Mouse (Mus musculus) E14TG2a.4 (cell line): ENCODE measurements at regions not wholly inside any gene's neighbourhood (a gene's known extent, or its start where the extent isn't known, plus 50 kb on each side); places are given as distances from the start of the nearest gene placed in this dataset.

ENCODE experiments used
- H3K27me3 ChIP-seq: 2 replicates; pipeline ENCODE4 v1.6.1; 2014; ENCODE audit warnings: low read length, control low read depth; ENCODE audit not compliant: insufficient read depth
- H3K36me3 ChIP-seq: 2 replicates; pipeline ENCODE4 v1.6.1; 2014; ENCODE audit warnings: low read length, control low read depth; ENCODE audit not compliant: insufficient read depth
- H3K4me1 ChIP-seq: replicated peaks from 2 replicates; pipeline ENCODE4 v1.6.1; 2014; ENCODE audit warnings: low read depth, low read length, control low read depth
- H3K4me3 ChIP-seq: replicated peaks from 2 replicates; pipeline ENCODE4 v1.5.1; 2014; ENCODE audit warnings: mild to moderate bottlenecking, low read length
- H3K9me3 ChIP-seq: 2 replicates; pipeline ENCODE4 v1.6.1; 2014; ENCODE audit warnings: low read length, control low read depth
- CTCF ChIP-seq: conservative IDR thresholded peaks from 2 replicates; pipeline ENCODE4 v1.5.1; 2014; ENCODE audit warnings: low read length
- NANOG ChIP-seq: IDR thresholded peaks from 2 replicates; pipeline ENCODE4 v1.6.1; 2014; ENCODE audit warnings: borderline replicate concordance, low read length, mixed read lengths
- POU5F1 ChIP-seq: IDR thresholded peaks from 2 replicates; pipeline ENCODE4 v1.6.1; 2014; ENCODE audit warnings: low read length, borderline replicate concordance

DNA sequence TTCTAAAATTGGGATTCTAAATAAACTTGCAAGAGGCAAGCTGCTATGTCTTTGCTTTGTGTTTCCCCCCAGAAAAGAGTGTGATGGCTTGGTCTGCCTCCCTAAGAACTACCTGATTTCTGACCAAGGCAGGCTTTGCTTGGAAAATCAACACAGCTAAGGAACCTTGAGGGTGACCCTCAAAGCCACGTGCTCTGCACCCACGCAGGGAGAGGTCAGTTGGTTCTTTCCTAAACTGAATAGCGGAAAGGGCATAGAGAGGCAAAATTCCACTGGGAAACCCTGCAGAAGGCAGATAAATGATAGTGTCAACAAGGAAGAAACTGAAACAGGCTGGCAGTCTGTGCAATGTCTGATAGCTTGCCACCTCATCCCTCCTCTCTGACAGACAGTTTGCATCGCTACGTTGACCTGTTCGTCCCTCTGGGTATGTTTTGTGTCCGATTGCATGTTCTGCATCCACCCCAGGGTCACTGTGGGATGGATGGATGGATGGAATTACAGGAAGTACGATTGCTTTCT lies 63.1 kb upstream of the Cyp1b1 start:
- Histone ChIP-seq H3K36me3 (no peaks in the 10 kb centered on the region), H3K4me3 (no peak overlapping the region), H3K9me3 (peaks cover 10% of the 10 kb centered on the region), H3K4me1 (0 out of 2 replicates have a peak, but pooled peaks cover 4% of the 10 kb centered on the region), H3K27me3 (no peaks in the 10 kb centered on the region)
- TF ChIP-seq POU5F1 (no peak), CTCF (no peak), NANOG (no peak)

DNA sequence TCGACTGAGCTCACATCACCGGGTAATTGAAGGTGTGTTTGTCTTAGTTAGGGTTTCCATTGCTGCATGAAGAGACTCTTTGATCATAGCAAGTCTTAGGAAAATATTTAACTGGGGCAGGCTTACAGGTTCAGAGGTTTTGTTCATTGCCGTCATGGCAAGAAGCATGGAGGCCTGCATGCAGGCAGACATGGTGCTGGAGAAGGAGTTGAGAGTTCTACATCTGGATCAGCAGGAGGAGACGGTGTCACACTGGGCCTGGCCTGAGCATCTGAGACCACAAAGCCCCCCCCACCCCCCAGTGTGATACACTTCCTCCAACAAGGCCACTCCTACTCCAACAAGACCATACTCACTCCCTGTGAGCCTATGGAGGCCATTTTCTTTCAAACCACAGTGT lies 61.3 kb upstream of the Cyp1b1 start:
- no peak for TF ChIP-seq CTCF
- no peak for TF ChIP-seq POU5F1
- no peak for TF ChIP-seq NANOG

DNA sequence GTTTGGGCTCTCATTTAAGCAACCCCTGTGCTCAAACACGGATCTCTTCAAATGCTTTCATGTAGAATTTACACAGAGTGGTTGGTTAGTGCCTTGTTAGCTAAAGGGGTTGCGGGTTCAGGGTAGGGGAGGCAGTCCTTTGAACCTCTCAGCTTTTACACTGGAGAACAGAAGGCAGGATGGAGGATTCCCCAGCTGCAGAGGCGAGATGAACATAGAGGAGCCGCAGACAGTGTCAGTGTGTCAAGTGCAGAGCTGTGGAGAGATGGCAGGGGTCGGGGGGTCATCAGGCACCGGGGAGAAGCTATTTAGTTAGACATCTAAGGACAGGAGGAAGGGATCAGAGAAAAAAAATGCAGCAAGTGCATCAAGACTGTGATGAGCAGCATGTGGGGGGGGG lies 60.4 kb upstream of the Cyp1b1 start:
- Histone ChIP-seq H3K36me3 (no peaks in the 10 kb centered on the region), H3K4me1 (peaks cover 10% of the 10 kb centered on the region), H3K9me3 (peaks cover 4% of the 10 kb centered on the region), H3K4me3 (no peak overlapping the region), H3K27me3 (no peaks in the 10 kb centered on the region)
- no peak for TF ChIP-seq POU5F1
- TF ChIP-seq CTCF = no peak
- no peak for TF ChIP-seq NANOG

More for the DNA sequence above, 61.3 kb upstream of the Cyp1b1 start:
- H3K27me3 ChIP-seq = no peaks in the 10 kb centered on the region
- peaks cover 10% of the 10 kb centered on the region for H3K9me3 ChIP-seq
- peaks cover 10% of the 10 kb centered on the region for H3K4me1 ChIP-seq
- H3K36me3 ChIP-seq = no peaks in the 10 kb centered on the region
- no peak overlapping the region for H3K4me3 ChIP-seq

DNA sequence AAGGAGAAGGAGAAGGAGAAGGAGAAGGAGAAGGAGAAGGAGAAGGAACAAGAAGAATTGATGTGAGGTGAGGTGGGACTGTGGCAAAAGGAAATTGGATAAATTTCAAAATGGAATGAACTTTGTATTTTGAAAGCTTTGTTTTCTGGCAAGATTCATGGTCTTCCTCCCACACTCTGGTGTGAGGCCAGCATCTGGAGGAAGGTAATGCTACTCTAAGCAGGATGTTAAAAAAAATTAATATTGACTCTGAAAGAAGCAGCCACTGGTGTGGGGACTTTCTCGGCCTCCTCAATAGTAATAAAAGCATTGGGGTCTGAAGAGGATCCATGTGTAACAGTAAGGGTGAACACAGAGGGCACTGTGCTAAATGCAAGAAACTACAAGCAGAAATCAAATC lies 59.4 kb upstream of the Cyp1b1 start:
- Histone ChIP-seq H3K4me3 (no peak overlapping the region), H3K9me3 (no peaks in the 10 kb centered on the region), H3K27me3 (no peaks in the 10 kb centered on the region), H3K36me3 (no peaks in the 10 kb centered on the region), H3K4me1 (peaks cover 10% of the 10 kb centered on the region)
- TF ChIP-seq CTCF (no peak), POU5F1 (no peak), NANOG (no peak)

DNA sequence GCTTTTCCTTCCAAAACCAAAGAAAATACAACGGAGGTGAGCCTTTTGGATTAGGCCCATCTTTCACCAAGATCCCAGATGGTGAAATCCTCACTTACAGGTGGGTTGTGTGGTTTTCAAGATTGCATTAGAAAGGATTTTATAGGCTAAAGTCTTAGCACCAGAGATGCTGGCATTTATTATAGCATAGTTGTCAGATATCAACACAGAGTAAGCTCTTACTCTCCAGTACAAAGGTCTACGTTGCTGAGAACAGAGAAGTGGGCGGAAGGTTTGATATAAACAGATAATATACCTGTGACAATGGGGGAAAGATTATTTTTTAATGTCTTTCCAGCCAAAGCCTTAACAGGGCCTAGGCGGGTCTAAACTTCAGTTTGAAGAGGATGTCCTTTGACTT lies 57.4 kb upstream of the Cyp1b1 start:
- Histone ChIP-seq H3K4me3 (no peak overlapping the region), H3K4me1 (peaks cover 10% of the 10 kb centered on the region), H3K36me3 (no peaks in the 10 kb centered on the region), H3K9me3 (no peaks in the 10 kb centered on the region), H3K27me3 (no peaks in the 10 kb centered on the region)
- TF ChIP-seq POU5F1 = no peak
- TF ChIP-seq NANOG = no peak
- TF ChIP-seq CTCF = no peak

DNA sequence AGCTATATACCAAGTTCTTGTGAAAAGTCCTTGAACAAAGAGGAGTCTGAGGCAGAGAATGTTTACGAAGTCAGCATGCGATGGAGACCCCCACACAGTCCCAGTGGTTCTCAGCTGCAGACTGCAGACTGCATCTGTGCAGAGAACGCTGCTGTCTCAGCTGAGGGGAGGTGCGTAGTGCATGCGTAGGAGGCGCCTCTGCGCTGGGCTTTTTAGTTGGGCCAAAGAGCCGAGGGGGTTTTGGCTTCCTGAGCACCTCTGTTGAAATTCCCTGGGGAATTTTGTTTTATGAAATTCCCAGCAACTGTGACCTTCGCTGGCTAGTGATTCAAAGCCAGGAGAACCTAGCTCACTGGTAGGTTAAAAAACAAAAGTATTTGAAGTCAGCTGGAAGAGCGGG lies 56.9 kb upstream of the Cyp1b1 start:
- Histone ChIP-seq H3K4me3 (no peak overlapping the region), H3K36me3 (no peaks in the 10 kb centered on the region), H3K9me3 (no peaks in the 10 kb centered on the region), H3K4me1 (peaks cover 10% of the 10 kb centered on the region), H3K27me3 (no peaks in the 10 kb centered on the region)
- TF ChIP-seq CTCF = no peak
- no peak for TF ChIP-seq POU5F1
- TF ChIP-seq NANOG = no peak

DNA sequence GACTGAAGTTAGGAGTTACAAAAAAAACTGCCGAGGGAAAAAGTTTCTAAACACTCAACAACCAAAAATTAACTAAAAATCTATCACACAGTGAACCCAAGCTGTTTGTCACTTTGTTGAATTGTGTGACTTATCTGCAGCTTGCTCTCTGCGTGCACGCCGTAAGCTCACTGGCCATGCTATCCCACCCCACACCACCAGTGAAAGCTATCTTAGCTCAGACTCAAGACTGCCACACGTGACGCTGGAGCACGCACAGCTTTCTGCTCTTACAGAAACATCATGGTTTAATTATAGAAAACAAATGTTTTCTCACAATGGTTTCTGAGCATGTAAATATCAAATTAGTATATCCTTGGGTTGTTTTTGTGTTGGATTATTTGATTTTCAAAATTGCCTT lies 56.0 kb upstream of the Cyp1b1 start:
- no peak overlapping the region for H3K4me3 ChIP-seq
- peaks cover 10% of the 10 kb centered on the region for H3K4me1 ChIP-seq
- H3K36me3 ChIP-seq = no peaks in the 10 kb centered on the region
- no peaks in the 10 kb centered on the region for H3K9me3 ChIP-seq
- TF ChIP-seq POU5F1 (no peak), NANOG (no peak), CTCF (no peak)
- no peaks in the 10 kb centered on the region for H3K27me3 ChIP-seq

DNA sequence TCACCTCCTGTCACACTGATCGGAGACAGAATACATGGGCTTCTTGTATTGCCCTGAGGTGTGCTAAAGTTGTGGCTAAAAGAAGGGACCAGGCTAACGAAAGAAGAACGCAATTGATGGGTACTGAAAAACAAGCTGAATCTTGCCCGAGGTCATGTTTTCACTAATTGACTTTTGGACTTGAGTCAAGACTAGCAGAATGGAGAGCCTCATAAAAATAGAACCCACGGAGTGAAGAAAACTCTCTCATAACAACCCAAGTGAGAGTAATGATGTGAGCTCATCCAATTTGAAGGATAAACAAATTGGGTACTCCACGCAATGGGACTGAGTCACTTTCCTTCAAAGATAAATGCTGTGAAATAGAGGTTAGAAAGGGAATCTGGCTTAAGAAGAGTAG lies 55.0 kb upstream of the Cyp1b1 start:
- H3K9me3 ChIP-seq = no peaks in the 10 kb centered on the region
- peaks cover 10% of the 10 kb centered on the region for H3K4me1 ChIP-seq
- no peak overlapping the region for H3K4me3 ChIP-seq
- H3K36me3 ChIP-seq = no peaks in the 10 kb centered on the region
- peaks cover 3% of the 10 kb centered on the region; the same call in 1 of the 2 replicates for H3K27me3 ChIP-seq
- TF ChIP-seq POU5F1 = no peak
- TF ChIP-seq CTCF = no peak
- no peak for TF ChIP-seq NANOG

DNA sequence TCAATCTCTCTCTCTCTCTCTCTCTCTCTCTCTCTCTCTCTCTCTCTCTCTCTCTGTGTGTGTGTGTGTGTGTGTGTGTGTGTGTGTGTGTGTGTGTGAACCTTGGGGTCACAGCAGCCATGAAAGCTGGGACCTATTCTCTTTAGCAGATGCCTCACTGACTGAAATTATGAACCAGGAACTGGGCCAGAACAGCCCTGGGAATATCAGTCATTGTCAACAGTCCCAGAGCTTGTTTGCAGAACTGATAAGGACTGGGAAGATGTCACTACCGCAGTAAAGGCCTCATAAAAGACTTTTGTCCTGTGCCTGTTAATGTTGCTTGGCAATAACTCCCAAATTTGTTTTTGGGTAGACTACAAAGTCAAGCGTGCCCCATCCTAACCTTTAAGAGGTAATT lies 53.2 kb upstream of the Cyp1b1 start:
- H3K9me3 ChIP-seq = no peaks in the 10 kb centered on the region
- no peak overlapping the region for H3K4me3 ChIP-seq
- H3K36me3 ChIP-seq = no peaks in the 10 kb centered on the region
- H3K4me1 ChIP-seq = peaks cover 10% of the 10 kb centered on the region
- TF ChIP-seq NANOG (no peak), CTCF (no peak)
- peaks cover 3% of the 10 kb centered on the region; the same call in 1 of the 2 replicates for H3K27me3 ChIP-seq
